Mouse (Mus musculus) midbrain, embryonic 15.5 days (tissue): Measurements from ENCODE around the gene Hnrnpr. TPM values are rescaled to one million over a fixed set of nuclear protein-coding genes. Genes with fewer than 3 reads are reported as not detected.

Experiments used
- ATAC-seq: fragments of 200-750 bp; cut with Nextera tagmentation; replicated peaks from 2 replicates; pipeline ENCODE4 v1.8.0; 2017; ENCODE audit warnings: moderate TSS enrichment
- H3K27ac ChIP-seq: fragments of 300-500 bp; sonication (generic); 2 replicates; pipeline ENCODE4 v1.5.1; 2015; ENCODE audit warnings: mild to moderate bottlenecking, inconsistent platforms
- H3K27me3 ChIP-seq: fragments of 300-500 bp; sonication (generic); replicated peaks from 2 replicates; pipeline ENCODE4 v1.6.1; 2015; ENCODE audit warnings: inconsistent platforms
- H3K36me3 ChIP-seq: fragments of 300-500 bp; sonication (generic); replicated peaks from 2 replicates; pipeline ENCODE4 v1.6.1; 2015; ENCODE audit warnings: inconsistent platforms
- H3K4me1 ChIP-seq: fragments of 300-500 bp; sonication (generic); 2 replicates; pipeline ENCODE4 v1.6.1; 2015; ENCODE audit warnings: inconsistent platforms
- H3K4me2 ChIP-seq: fragments of 300-500 bp; sonication (generic); 2 replicates; pipeline ENCODE4 v1.6.1; 2015; ENCODE audit warnings: inconsistent platforms, mild to moderate bottlenecking, moderate library complexity
- H3K4me3 ChIP-seq: fragments of 300-500 bp; sonication (generic); 2 replicates; pipeline ENCODE4 v1.5.1; 2015; ENCODE audit warnings: mild to moderate bottlenecking, inconsistent platforms
- H3K9ac ChIP-seq: fragments of 300-500 bp; sonication (generic); 2 replicates; pipeline ENCODE4 v1.6.1; 2015; ENCODE audit warnings: mild to moderate bottlenecking, inconsistent platforms
- H3K9me3 ChIP-seq: fragments of 300-500 bp; sonication (generic); 2 replicates; pipeline ENCODE4 v1.6.1; 2016; ENCODE audit warnings: inconsistent platforms
- WGBS: fragments of 180-500 bp; shearing (Covaris S2); methylation state at CpG from one replicate; pipeline ENCODE4 v1.1.7; 2015; ENCODE audit warnings: mixed read lengths; 5-methylcytosine and 5-hydroxymethylcytosine counted together
- polyA plus RNA-seq: library from polyadenylated mRNA; unstranded; fragments of >200 nt; fragmentation: Nextera tagmentation; extraction: Ambion mirVana; gene quantifications from 2 replicates; pipeline ENCODE4 v1.2.1, GENCODE M21; 2015

The Hnrnpr gene
- polyA plus RNA-seq, 1 experiment from 2014 or later, result 226 TPM

GRCm38 (mm10) chr4:136311042-136311999, 579 bp downstream of the Hnrnpr start:
- H3K4me1 ChIP-seq, result peaks cover 43% of the 10 kb centered on the region
- H3K27ac ChIP-seq, result peak overlapping the region; percentile 97
- H3K36me3 ChIP-seq, result no peaks in the 10 kb centered on the region
- no peak for ATAC-seq
- no peaks in the 10 kb centered on the region for H3K27me3 ChIP-seq
- under 1% methylated on average over 81 of the region's 81 CpGs for WGBS
- peak overlapping the region; percentile 79 for H3K4me2 ChIP-seq
- H3K9me3 ChIP-seq, result no peaks in the 10 kb centered on the region
- peak overlapping the region; percentile 99 for H3K4me3 ChIP-seq
- H3K9ac ChIP-seq, result peak overlapping the region; percentile 97

GRCm38 (mm10) chr4:136312616-136313015, 1.9 kb downstream of the Hnrnpr start:
- no peak for ATAC-seq
- Histone ChIP-seq H3K4me2 (peak overlapping the region; percentile 79), H3K4me1 (peaks cover 43% of the 10 kb centered on the region), H3K4me3 (peak overlapping the region; percentile 99), H3K27me3 (no peaks in the 10 kb centered on the region), H3K9ac (peak overlapping the region; percentile 35; the same call in 1 of the 2 replicates), H3K36me3 (0 out of 2 replicates have a peak, but pooled peaks cover 3% of the 10 kb centered on the region), H3K27ac (no peak overlapping the region), H3K9me3 (no peaks in the 10 kb centered on the region)
- WGBS, result 15% methylated on average over 4 of the region's 4 CpGs

- Histone ChIP-seq H3K4me1 (peaks cover 22% of the 10 kb centered on the region), H3K9me3 (no peaks in the 10 kb centered on the region), H3K4me2 (no peak overlapping the region), H3K36me3 (peaks cover 33% of the 10 kb centered on the region), H3K9ac (no peak overlapping the region), H3K27ac (no peak overlapping the region), H3K27me3 (no peaks in the 10 kb centered on the region), H3K4me3 (no peak overlapping the region)
- ATAC-seq, result no peak
- 58% methylated on average over 4 of the region's 4 CpGs for WGBS
These were observed 6.9 kb downstream of the Hnrnpr start for GRCm38 (mm10) chr4:136317667-136318066.

GRCm38 (mm10) chr4:136320016-136320415, 9.3 kb downstream of the Hnrnpr start:
- peaks cover 33% of the 10 kb centered on the region for H3K36me3 ChIP-seq
- peaks cover 2% of the 10 kb centered on the region for H3K4me1 ChIP-seq
- no peak overlapping the region for H3K4me3 ChIP-seq
- no peak for ATAC-seq
- 86% methylated on average over 4 of the region's 4 CpGs for WGBS
- H3K9ac ChIP-seq, result no peak overlapping the region
- H3K27ac ChIP-seq, result no peak overlapping the region
- no peaks in the 10 kb centered on the region for H3K27me3 ChIP-seq
- H3K9me3 ChIP-seq, result no peaks in the 10 kb centered on the region
- no peak overlapping the region for H3K4me2 ChIP-seq

GRCm38 (mm10) chr4:136324226-136324625, 13.5 kb downstream of the Hnrnpr start:
- Histone ChIP-seq H3K4me3 (no peak overlapping the region), H3K4me2 (no peak overlapping the region), H3K36me3 (peaks cover 26% of the 10 kb centered on the region; the same call in 1 of the 2 replicates), H3K27ac (no peak overlapping the region), H3K27me3 (no peaks in the 10 kb centered on the region), H3K4me1 (no peaks in the 10 kb centered on the region), H3K9me3 (no peaks in the 10 kb centered on the region), H3K9ac (no peak overlapping the region)
- 75% methylated on average over 2 of the region's 2 CpGs for WGBS
- ATAC-seq, result no peak

- ATAC-seq, result no peak
- H3K36me3 ChIP-seq, result peaks cover 14% of the 10 kb centered on the region; the same call in 1 of the 2 replicates
- no peak overlapping the region for H3K27ac ChIP-seq
- no peaks in the 10 kb centered on the region for H3K27me3 ChIP-seq
- H3K4me2 ChIP-seq, result no peak overlapping the region
- WGBS, result 90% methylated on average over 5 of the region's 5 CpGs
- no peaks in the 10 kb centered on the region for H3K9me3 ChIP-seq
- no peak overlapping the region for H3K9ac ChIP-seq
- no peaks in the 10 kb centered on the region for H3K4me1 ChIP-seq
- H3K4me3 ChIP-seq, result no peak overlapping the region
These were observed 16.5 kb downstream of the Hnrnpr start for GRCm38 (mm10) chr4:136327238-136327637.

- no peaks in the 10 kb centered on the region for H3K9me3 ChIP-seq
- no peak overlapping the region for H3K4me3 ChIP-seq
- no peak overlapping the region for H3K27ac ChIP-seq
- no peak overlapping the region for H3K4me2 ChIP-seq
- no peak for ATAC-seq
- no peaks in the 10 kb centered on the region for H3K27me3 ChIP-seq
- H3K4me1 ChIP-seq, result no peaks in the 10 kb centered on the region
- no peak overlapping the region for H3K9ac ChIP-seq
- H3K36me3 ChIP-seq, result peaks cover 14% of the 10 kb centered on the region; the same call in 1 of the 2 replicates
These were observed 17.4 kb downstream of the Hnrnpr start for GRCm38 (mm10) chr4:136328115-136328514.

GRCm38 (mm10) chr4:136331709-136332108, 21.0 kb downstream of the Hnrnpr start:
- H3K36me3 ChIP-seq, result peaks cover 20% of the 10 kb centered on the region
- no peaks in the 10 kb centered on the region for H3K4me1 ChIP-seq
- H3K4me3 ChIP-seq, result no peak overlapping the region
- no peak overlapping the region for H3K4me2 ChIP-seq
- 92% methylated on average over 3 of the region's 3 CpGs for WGBS
- no peaks in the 10 kb centered on the region for H3K27me3 ChIP-seq
- H3K9ac ChIP-seq, result no peak overlapping the region
- ATAC-seq, result no peak
- H3K27ac ChIP-seq, result no peak overlapping the region
- no peaks in the 10 kb centered on the region for H3K9me3 ChIP-seq

- Histone ChIP-seq H3K4me2 (no peak overlapping the region), H3K27ac (no peak overlapping the region), H3K9ac (no peak overlapping the region), H3K4me3 (no peak overlapping the region), H3K27me3 (no peaks in the 10 kb centered on the region), H3K9me3 (no peaks in the 10 kb centered on the region), H3K4me1 (no peaks in the 10 kb centered on the region), H3K36me3 (peaks cover 17% of the 10 kb centered on the region)
- 86% methylated on average over 3 of the region's 3 CpGs for WGBS
- ATAC-seq, result no peak
These were observed 22.4 kb downstream of the Hnrnpr start for GRCm38 (mm10) chr4:136333191-136333590.

GRCm38 (mm10) chr4:136335065-136335464, 24.3 kb downstream of the Hnrnpr start:
- no peak overlapping the region for H3K27ac ChIP-seq
- no peak for ATAC-seq
- no peak overlapping the region for H3K9ac ChIP-seq
- peaks cover 17% of the 10 kb centered on the region for H3K36me3 ChIP-seq
- 72% methylated on average over 2 of the region's 2 CpGs for WGBS
- no peaks in the 10 kb centered on the region for H3K27me3 ChIP-seq
- H3K4me1 ChIP-seq, result no peaks in the 10 kb centered on the region
- H3K4me2 ChIP-seq, result no peak overlapping the region
- H3K4me3 ChIP-seq, result no peak overlapping the region
- H3K9me3 ChIP-seq, result no peaks in the 10 kb centered on the region

- Histone ChIP-seq H3K27me3 (no peaks in the 10 kb centered on the region), H3K4me1 (no peaks in the 10 kb centered on the region), H3K9ac (no peak overlapping the region), H3K4me3 (no peak overlapping the region), H3K27ac (no peak overlapping the region), H3K9me3 (no peaks in the 10 kb centered on the region), H3K4me2 (no peak overlapping the region), H3K36me3 (peaks cover 13% of the 10 kb centered on the region)
- no peak for ATAC-seq
- 64% methylated on average over 4 of the region's 4 CpGs for WGBS
These were observed 26.4 kb downstream of the Hnrnpr start for GRCm38 (mm10) chr4:136337129-136337528.

GRCm38 (mm10) chr4:136349616-136350015, 38.9 kb downstream of the Hnrnpr start:
- Histone ChIP-seq H3K27me3 (no peaks in the 10 kb centered on the region), H3K4me1 (no peaks in the 10 kb centered on the region), H3K36me3 (peaks cover 20% of the 10 kb centered on the region; the same call in 1 of the 2 replicates), H3K27ac (no peak overlapping the region), H3K9me3 (no peaks in the 10 kb centered on the region), H3K9ac (no peak overlapping the region), H3K4me3 (no peak overlapping the region), H3K4me2 (no peak overlapping the region)
- whole genome bisulfite sequencing, result 93% methylated on average over 6 of the region's 6 CpGs
- no peak for ATAC-seq

GRCm38 (mm10) chr4:136357026-136357425, 46.3 kb downstream of the Hnrnpr start:
- Histone ChIP-seq H3K4me2 (no peak overlapping the region), H3K27me3 (no peaks in the 10 kb centered on the region), H3K36me3 (peaks cover 5% of the 10 kb centered on the region), H3K4me3 (no peak overlapping the region), H3K9me3 (no peaks in the 10 kb centered on the region), H3K4me1 (no peaks in the 10 kb centered on the region), H3K9ac (no peak overlapping the region), H3K27ac (no peak overlapping the region)
- 82% methylated on average over 6 of the region's 6 CpGs for WGBS
- no peak for ATAC-seq
